Mouse (Mus musculus) MEL (cell line): Measurements from ENCODE around the gene Enthd1.

Experiments used
- CHD1 ChIP-seq: IDR thresholded peaks from 2 replicates; pipeline ENCODE4 v1.6.1; 2012; ENCODE audit warnings: low read depth, mild to moderate bottlenecking, inconsistent platforms, low read length, improper control_type of control experiment
- CHD2 ChIP-seq: IDR thresholded peaks from 2 replicates; pipeline ENCODE4 v1.6.1; 2011; ENCODE audit warnings: low read length, improper control_type of control experiment
- EP300 ChIP-seq, 2 experiments: IDR thresholded peaks; 2 replicates each; pipeline ENCODE4 v1.6.1; 2011; ENCODE audit warnings: improper control_type of control experiment in 2 of 2, low read length in 2 of 2, low read depth in 1 of 2, mild to moderate bottlenecking in 1 of 2
- ETS1 ChIP-seq: IDR thresholded peaks from 2 replicates; pipeline ENCODE4 v1.6.1; 2012; ENCODE audit warnings: low read depth, mild to moderate bottlenecking, inconsistent platforms, low read length, improper control_type of control experiment, moderate library complexity
- GATA1 ChIP-seq: IDR thresholded peaks from 2 replicates; pipeline ENCODE4 v1.6.1; 2011; ENCODE audit warnings: low read depth, low read length, improper control_type of control experiment
- MAFK ChIP-seq: IDR thresholded peaks from 2 replicates; pipeline ENCODE4 v1.6.1; 2011; ENCODE audit warnings: low read depth, mild to moderate bottlenecking, low read length, improper control_type of control experiment, borderline replicate concordance
- RAD21 ChIP-seq: IDR thresholded peaks from 2 replicates; pipeline ENCODE4 v1.6.1; 2011; ENCODE audit warnings: mild to moderate bottlenecking, low read depth, low read length, improper control_type of control experiment
- ZC3H11A ChIP-seq: IDR thresholded peaks from 2 replicates; pipeline ENCODE4 v1.6.1; 2012; ENCODE audit warnings: low read depth, mild to moderate bottlenecking, inconsistent platforms, low read length, improper control_type of control experiment
- ZNF384 ChIP-seq: IDR thresholded peaks from 2 replicates; pipeline ENCODE4 v1.6.1; 2012; ENCODE audit warnings: low read depth, mild to moderate bottlenecking, inconsistent platforms, low read length, improper control_type of control experiment

GRCm38 (mm10) chr15:80482348-80482747, 82.6 kb downstream of the Enthd1 start:
- TF ChIP-seq ZC3H11A: no peak
- TF ChIP-seq ETS1: no peak
- no peak for TF ChIP-seq CHD1
- no peak for TF ChIP-seq EP300 (IDR thresholded peaks at IDR 0.05; ENCODE audit: low read depth in 1 of 2, low read length in 2 of 2)
- no peak for TF ChIP-seq RAD21
- TF ChIP-seq GATA1: no peak
- TF ChIP-seq MAFK: no peak
- TF ChIP-seq CHD2: no peak
- TF ChIP-seq ZNF384: no peak
